Mouse (Mus musculus) kidney, postnatal 25 days (tissue): ENCODE measurements at regions not wholly inside any gene's neighbourhood (a gene's known extent, or its start where the extent isn't known, plus 50 kb on each side); places are given as distances from the start of the nearest gene placed in this dataset.

ENCODE experiments used
- DNase-seq, 2 experiments: peaks; one replicate each; pipeline ENCODE4 v3.0.0; 2021; ENCODE audit warnings: mixed read lengths in 2 of 2

- no peak for DNase-seq
Measured at GRCm38 (mm10) chr16:88412287-88412686, 94.5 kb downstream of the Cldn17 start.

- DNase-seq, result no peak
Measured at GRCm38 (mm10) chr16:88408144-88408543, 98.6 kb downstream of the Cldn17 start.

- no peak for DNase-seq
Measured at GRCm38 (mm10) chr16:88404331-88404730, 102.4 kb downstream of the Cldn17 start.

- no peak for DNase-seq
Measured at GRCm38 (mm10) chr16:88399881-88400280, 106.9 kb downstream of the Cldn17 start.

GRCm38 (mm10) chr16:88392764-88393163 is 102.7 kb upstream of the Grik1 start:
- no peak for DNase-seq

- no peak for DNase-seq
Measured at GRCm38 (mm10) chr16:88381605-88382279, 91.7 kb upstream of the Grik1 start.

- no peak for DNase-seq
Measured at GRCm38 (mm10) chr16:88375622-88376021, 85.6 kb upstream of the Grik1 start.

GRCm38 (mm10) chr16:88374612-88375011 is 84.5 kb upstream of the Grik1 start:
- DNase-seq, result no peak

GRCm38 (mm10) chr16:88372034-88372433 is 82.0 kb upstream of the Grik1 start:
- DNase-seq, result peak; percentile 46 to 54

- DNase-seq, result no peak
Measured at GRCm38 (mm10) chr16:88368146-88368545, 78.1 kb upstream of the Grik1 start.

- DNase-seq, result no peak
Measured at GRCm38 (mm10) chr16:88367162-88367561, 77.1 kb upstream of the Grik1 start.

- DNase-seq, result no peak
Measured at GRCm38 (mm10) chr16:88360081-88360480, 70.0 kb upstream of the Grik1 start.
